Mouse (Mus musculus) cerebellum, adult (tissue): Measurements from ENCODE around the gene Clybl.

Experiments used
- ATAC-seq: cut with Nextera tagmentation; 2 replicates; pipeline ENCODE4 v1.9.2; 2017; ENCODE audit warnings: mild to moderate bottlenecking, moderate library complexity, mixed read lengths; ENCODE audit not compliant: insufficient number of reproducible peaks, low FRiP score, low TSS enrichment

The Clybl gene

DNA sequence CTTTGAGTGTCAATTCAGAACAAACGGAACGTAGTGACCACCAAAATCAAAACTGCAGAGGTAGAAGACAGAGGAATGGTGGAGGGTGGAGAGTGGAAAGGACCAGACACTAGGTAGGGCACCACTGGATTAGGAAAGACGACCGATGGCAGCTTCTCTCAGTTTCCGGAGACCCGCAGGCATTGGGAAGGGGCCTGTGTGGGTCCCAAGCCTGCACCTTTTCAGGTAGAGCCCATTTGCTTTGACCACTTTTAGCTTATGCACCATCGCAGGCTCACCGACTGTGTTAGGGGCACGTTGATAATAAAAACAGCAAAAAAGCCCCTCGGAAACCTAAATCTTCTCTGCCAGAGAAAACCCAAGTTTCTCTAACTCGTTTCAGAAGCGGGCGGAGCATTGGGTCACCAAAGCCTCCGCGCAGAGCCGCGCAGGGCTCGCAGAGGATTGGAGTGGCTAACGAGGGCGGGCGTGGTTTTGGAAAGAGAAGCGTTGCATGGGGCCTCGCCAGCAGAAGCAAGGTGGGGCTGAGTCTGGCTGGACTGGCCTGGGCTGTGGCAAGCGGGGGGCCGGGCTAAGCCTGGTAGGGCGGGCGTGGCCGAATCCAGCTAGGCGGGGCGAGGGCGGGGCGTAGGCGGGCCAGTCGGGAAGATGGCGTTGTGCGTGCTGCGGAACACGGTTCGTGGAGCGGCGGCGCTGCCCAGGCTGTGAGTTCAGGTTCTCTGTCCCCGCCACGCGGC, at the start of gene Clybl:
Gene Clybl, plus strand, starts transcription at position 627 of the 737 bp plus-strand sequence.
- peak; percentile 95 for ATAC-seq

DNA sequence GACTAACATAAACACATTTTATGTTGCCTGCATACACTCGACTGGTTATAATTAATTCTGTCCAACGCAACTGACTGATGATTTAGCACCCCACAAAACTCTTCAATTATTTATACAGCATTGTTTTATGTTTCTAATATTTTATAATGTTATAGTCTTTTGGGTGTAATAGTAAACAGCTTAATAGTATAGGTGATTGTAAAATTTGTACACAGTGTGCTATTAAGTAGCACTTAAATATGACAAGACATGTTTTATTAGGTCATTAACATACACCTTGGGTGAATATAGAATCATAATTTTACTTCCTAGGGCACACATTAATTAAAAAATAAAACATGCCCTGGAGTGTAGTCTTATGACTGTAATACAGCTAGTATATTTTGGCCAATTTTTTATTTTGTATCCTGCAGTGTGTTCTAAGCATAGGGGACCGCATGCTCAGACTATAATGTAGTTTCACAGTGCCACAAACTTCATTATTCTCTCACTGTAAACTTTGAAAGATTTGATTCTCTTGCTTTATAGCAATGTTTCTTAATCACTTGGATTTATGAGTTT, 45.1 kb upstream of the Clybl start:
- no peak for ATAC-seq

DNA sequence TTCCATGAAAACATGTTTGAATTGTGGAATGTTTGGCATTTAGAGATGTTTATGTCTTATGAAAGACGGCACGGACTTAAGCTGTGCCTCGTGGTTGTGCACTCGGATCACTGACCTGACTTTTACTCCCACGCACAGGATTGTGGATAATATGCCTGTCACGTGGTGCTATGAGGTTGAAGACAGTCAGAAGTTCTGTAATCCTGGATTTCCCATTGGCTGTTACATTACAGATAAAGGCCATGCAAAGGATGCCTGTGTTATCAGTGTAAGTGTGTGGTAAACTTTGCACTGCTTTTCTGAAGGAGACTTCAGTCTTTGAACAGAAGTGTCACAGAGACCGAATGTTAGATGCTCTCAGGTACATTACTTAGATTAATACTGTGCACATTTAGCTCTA, 44.3 kb upstream of the Clybl start:
- ATAC-seq, result no peak

DNA sequence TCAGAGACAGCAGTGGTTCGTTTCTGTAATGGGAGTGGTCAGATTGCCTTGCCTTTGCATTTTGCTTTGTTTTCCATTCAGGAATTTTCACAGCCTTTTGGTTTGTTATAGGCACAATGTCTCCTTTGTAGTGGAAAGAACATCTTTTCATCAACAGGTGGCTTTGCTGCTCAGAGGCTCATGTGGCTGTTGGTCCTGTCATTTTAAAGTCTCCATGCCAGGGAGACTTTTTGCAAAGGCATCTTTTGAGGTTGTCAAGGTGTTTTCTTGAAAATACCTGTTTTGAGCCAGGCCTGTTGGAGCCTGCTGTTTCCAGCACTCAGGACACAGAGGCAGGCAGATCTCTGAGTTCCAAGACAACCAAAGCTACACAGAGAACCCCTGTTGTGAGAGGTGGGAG, 41.4 kb upstream of the Clybl start:
- ATAC-seq, result no peak

DNA sequence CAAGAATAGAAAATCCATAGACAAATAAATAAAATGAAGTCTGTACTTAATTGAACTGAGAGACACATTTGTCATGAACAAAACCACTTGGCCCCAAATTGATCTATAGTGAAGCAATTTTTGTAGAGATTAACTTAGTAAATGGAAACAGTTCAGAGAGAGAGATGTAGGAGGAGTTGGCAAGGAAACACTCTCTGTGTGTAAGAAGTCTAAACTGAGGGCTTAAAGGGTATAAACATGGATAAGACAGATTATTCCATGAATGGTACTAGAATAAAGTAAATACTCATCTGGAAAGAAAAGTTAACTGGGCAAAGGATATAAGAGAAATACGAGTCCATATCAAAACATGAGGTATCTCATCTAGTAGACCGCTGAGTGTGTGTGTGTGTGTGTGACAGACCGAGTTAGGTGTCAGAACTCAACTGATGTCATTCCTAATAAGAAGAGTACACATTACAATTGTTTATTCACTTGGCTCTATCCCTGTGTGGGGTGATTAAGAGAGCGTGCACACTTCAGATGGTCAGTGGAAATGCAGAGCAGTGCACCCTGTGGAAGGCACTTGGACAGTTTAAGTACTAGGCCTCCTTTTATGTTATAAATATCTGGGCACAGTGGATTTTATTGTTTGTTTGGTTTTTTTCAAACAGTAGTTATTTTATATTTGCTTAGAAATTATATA, 37.8 kb upstream of the Clybl start:
- no peak for ATAC-seq

DNA sequence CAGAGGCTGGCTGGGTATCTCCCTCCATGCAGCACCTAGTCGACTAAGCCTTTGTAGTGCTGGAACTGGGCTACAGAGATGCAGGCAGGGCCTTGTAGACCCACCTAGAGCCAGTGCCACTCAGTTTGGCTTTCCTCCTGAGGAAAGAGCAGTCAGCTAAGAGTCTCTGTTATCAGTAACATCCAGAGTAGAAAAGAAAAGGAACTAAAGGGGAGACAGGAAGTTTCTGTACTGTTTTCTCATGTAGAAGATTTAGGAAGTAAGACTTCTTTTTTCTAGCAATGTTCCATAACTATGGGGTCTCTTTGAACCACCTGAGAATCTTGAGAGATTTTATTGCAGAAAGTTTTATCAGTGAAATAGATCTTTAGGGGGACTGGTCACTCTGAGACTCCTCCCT, 36.1 kb upstream of the Clybl start:
- no peak for ATAC-seq

DNA sequence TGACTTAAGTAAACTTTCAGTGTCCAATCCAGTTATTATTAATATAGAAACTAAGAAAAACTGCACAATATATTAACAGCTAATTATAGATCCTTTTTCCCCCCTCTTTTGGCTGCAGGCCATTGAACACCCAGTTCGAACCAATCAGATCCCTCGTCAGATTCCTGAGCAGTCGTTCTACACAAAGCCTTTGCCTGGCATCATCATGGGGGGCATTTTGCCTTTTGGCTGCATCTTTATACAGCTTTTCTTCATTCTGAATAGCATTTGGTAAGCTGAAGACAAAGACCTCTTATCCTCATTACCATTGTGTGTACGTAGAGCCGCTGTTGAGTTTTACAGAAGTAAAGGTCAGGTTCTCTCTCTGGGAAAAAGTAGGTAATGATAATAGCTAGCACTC, 30.9 kb upstream of the Clybl start:
- ATAC-seq, result no peak

DNA sequence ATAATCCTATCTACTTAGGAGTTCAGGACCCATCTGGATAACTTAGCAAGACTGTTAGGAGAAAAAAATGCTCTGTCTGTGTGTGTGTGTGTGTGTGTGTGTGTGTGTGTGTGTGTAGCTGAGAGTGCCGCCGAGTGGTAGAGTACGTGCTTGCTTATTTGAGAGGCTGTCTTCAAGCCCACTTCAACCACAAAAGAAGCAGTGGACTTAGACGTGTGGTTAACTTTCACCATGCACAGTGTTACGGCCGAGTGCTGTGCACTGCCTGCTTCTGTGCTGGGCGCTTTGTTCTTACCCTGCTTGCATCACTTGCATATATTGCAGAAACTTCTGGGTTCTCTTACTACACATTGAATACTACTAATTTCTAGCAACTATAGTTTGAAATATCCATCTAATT, 23.8 kb upstream of the Clybl start:
- ATAC-seq, result no peak

DNA sequence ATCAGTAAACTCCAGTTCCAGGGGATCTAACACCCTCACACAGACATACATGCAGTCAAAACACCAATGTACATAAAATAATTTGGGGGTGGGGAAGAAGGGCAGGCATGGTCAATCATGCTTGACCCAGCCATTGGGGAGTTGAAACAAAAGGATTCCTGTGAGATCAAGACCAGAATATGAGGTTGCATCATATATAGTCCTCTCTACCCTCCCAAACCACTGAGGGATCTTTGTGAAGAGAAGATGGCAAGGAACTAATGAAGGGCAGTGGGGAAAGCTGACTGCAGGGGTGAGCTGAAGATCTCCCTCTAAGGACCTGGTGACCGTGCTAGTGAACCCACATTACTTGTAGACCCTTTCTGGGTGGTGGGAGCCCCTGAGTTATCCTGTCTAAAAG, 20.6 kb upstream of the Clybl start:
- no peak for ATAC-seq

DNA sequence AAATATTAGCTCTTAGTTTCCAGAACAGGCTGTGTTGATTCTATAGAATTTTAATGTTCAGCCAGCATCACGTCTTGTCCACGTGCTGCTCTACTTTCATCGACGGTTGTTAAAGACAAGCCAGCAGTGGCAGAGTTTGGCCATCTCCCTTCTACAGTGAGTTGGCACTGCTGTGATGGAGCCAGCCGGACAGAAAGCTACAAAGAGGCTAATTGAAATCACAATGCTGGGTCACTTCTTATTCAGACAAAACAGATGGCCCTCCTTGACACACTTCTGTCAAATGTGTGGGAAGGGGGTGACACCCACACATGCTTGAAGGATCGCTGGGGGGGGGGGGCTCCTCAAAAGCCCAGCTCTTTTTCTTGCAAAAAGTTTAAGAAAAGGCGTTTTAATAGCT, 12.6 kb upstream of the Clybl start:
- no peak for ATAC-seq

DNA sequence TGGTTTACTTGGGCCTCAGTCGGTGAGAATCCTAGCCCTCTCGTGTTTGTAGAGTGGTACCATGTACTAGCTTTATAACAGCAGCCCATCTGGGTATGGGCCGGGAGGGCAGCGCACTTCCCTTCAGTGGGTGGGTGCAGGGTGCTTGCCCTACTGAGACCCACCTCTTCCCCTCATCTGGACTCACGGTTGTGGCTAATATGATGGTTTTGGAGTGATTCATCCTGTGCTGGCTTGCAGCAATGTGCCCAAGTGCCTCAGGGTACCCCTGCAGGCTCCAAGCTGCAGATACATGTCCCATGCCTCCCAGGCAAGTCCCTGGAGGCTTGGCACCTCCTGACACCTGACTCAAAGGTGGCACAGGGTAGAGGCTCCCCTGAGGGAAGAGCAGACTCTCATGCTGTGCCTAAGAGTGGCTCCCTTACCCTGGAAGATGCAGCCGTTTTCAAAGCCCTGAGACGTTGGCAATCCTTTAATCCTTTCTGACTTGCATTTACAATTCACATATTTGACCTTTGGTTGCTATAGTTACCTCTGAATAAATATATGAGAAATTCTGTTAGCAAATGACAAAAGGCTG, 11.2 kb upstream of the Clybl start:
- no peak for ATAC-seq

DNA sequence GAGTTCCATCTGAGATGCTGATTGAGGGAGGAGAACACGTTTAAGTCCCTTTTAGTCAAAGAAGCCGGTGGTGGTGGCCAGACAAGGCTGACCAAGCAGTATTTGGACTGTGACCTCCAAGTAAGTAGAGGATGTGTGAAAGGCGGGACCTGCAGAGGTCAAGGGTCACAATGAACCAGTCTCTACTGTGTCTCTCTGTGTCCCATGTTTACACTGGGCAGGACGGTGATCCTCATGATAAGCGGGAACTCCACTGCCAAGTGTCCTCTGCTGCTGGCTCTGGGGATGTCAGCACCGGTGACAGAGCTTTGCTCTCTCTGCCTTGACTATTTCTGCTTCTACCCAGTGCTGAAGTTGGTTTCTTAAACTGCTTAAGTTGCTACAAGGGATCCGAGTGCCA, 10.5 kb upstream of the Clybl start:
- no peak for ATAC-seq

DNA sequence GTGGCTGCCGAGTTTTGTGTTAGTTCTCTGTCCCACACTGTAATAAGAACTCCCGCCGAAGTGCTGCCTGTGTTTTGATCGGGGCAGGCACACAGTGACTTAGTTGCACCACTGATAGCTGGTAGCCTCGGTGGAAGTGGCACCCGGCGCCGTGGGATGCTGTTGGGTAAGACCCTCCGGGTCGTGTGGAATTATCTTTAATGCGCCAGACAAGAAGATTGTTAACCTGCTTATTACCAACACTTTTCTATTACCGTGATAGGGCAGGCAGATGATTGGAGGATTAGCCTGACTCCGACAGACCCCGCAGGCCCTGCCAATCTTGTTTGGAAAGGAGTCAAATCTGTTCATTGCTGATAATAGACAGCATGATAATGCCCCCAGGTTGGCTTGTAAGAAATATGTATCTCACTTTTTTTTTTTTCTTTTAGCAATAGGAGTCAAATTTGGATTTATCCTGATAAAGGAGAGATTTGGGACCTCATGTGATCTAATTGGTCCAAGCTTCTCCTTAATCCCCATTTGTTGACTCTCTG, 5.2 kb upstream of the Clybl start:
- ATAC-seq, result no peak

DNA sequence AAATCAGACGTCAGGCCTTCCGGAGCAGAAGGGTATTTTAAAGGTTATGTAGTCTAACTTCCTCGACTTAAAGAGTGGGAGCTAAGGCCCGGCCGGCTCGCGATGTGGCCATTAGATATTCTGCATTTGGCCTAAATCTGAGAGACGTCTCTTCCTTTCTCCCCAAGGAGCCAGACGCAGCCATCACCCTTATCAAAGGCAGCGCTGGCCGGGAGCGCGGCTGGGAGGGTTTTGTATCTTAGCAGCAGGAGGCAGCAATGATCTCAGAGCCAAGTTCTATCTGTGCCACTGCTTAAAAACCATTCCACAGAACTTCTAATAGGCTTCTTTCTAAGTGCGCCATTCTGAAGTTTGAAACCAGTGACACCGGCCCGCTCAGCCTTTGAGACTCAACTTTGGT, 2.2 kb upstream of the Clybl start:
- no peak for ATAC-seq

DNA sequence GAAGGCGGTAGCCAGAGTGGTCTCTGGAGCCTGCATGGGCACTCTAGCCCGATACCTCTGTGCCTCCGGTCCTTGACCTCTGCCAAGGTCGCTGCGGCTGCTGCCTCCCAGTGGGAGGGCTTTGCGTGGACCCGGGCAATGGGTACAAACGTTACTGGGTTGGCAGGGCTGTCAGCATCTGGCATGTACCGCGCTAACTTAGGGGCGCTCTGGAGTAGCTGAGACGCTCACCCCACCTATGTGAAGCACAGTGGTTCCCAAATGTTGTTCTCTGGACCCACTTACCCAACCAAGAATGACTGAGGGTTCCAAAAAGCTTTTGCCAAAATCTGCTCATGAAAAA, 282 bp downstream of the Clybl start:
- no peak for ATAC-seq

DNA sequence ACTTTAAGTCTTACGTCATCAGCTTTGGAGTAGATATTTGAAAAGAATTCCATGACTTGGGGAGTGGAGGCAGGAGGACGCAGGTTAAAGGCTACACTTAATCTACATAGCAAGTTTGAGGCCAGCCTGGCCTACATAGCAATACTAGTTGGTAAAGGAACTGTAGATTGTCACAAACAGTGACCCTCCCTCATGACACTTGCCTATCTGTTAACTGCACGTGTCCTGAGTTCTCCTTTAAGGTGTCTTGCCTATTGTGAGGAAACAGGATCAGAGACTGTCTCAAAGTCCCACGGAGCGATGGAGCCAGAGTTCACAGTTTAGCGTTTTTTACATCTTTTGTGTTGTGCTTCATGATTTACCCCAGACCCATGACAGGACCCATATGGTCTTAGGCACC, 716 bp downstream of the Clybl start:
- ATAC-seq, result no peak

DNA sequence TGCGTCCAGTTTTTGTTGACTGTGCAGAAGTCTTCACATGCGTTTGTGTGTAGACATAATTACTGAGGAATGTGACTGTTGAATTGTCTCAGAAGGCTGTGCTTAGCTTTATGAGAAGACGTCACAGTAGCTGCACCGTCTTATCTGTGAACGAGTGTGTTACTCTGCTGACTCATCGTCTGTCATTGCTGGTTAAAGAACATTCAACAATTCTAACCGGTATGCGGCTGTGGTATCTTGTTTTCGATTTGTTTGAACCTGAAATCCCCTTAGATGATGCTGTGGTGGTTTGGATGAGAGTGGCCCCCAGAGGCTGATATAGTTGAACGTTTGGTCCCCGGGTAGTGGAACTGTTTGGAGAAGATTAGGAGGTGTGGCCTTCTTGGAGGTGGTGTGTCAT, 2.5 kb downstream of the Clybl start:
- ATAC-seq, result no peak

DNA sequence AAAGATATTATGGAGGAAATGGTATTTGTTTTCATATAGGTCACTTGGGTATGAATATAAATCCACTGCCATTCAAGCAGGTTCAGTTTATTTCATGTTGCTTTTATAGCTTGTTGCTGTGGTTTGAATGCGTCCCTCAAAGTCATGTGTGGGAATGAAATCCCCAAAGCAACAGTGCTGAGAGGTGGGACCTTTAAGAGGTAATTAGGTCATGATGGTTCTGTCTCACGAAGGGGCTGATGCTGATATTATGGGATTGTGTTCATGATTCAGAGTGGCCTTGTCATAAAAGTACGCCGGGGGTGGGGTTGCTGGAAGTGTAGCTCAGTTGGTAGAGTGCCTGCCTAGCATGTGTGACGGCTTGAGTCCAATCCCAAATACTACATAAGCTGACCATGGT, 6.7 kb downstream of the Clybl start:
- ATAC-seq, result no peak

DNA sequence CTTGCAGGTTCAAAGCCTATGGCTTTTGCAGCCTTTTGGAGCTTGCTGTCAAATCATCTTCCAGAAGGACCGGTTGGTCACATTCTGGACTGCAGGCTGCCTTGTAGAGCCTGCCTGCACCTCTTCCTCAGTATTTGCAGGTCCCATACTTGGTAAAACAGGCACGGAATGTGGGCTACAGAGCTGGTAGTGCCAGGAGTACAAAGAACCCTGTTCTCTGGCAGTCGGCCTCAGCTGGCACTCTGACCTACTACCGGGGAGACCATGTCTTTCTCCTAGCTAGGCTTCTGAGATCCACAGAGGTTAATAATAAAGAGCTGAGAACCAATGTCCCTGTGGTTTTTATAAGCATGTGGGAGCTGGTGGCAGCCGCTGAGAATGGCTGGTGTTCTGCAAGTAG, 8.4 kb downstream of the Clybl start:
- no peak for ATAC-seq

DNA sequence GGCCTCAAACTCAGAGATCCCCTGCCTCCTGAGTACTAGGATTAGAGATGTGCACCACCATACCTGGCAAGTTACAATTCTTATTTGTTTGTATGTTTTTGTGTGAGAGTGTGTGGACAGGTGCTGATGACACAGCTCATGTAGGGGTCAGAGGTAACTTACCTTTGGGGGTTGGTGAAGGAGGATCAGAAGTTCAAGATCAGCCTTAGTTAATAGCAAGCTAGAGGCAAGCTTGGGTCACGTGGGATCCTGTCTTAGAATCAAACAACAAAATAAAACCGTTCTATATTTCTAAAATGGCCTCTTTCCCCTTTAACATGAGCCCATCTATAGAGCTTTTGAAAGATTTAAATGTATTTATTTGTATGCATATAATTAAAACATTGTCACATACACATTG, 9.0 kb downstream of the Clybl start:
- ATAC-seq, result no peak

DNA sequence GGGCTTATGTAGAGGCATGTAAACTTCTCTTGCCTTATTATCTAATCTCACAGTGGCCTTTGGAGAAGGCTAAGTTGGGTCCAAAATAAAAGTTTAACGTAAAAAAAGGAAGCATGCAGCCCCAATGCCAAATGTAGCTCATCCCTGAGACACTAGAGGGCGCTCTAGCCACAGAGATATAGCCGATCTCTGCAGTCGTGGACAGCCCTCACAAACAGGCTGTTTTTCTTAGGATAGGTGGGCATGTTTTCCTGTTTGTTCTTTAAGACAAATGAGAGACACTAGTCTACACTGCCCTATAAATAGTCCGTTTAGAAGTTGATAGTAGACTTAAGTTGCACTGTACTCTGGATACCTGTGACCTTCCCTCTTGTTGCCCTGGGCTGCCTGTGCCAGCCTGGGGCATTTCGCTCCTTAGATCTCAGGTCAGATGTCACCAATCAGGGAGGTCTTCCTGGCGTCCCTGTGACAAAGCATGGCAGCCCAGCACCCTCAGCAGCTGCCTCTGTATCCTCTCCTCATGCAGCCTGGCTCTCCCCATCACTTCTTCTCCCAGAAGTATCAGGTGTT, 9.5 kb downstream of the Clybl start:
- 0 out of 2 replicates have a peak, but pooled peaks have one; percentile 61 for ATAC-seq
